Mouse (Mus musculus) E14TG2a.4 (cell line): Measurements from ENCODE around the gene Ovol3.

ENCODE experiments used
- CTCF ChIP-seq: conservative IDR thresholded peaks from 2 replicates; pipeline ENCODE4 v1.5.1; 2014; ENCODE audit warnings: low read length
- POU5F1 ChIP-seq: IDR thresholded peaks from 2 replicates; pipeline ENCODE4 v1.6.1; 2014; ENCODE audit warnings: low read length, borderline replicate concordance

DNA sequence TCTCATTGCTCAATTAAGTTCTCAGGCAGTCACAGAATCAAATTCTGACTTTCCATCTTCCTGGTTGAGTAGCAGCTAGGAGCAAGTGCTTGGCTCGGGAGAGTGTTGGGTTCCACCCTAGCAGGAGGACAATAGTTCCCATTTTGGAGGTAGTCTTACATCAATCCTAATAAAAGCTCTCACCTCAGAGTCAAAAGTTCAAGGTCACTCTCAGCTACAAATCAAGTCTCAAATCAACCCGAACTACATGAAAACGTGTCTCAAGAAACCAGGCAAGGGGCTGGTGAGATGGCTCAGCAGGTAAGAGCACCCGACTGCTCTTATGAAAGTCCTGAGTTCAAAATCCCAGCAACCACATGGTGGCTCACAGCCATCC is 46.4 kb downstream of the Ovol3 start:
- no peak for TF ChIP-seq CTCF
- no peak for TF ChIP-seq POU5F1
